Mouse (Mus musculus): ENCODE results near the gene Hist1h4n.

Hist1h4n gene

GRCm38 (mm10) chr13:21795584-21795983, 36.4 kb downstream of the Hist1h4n start:
- DNase-seq (ENCODE audit: low read depth, low spot score): peak; percentile 73

DNA sequence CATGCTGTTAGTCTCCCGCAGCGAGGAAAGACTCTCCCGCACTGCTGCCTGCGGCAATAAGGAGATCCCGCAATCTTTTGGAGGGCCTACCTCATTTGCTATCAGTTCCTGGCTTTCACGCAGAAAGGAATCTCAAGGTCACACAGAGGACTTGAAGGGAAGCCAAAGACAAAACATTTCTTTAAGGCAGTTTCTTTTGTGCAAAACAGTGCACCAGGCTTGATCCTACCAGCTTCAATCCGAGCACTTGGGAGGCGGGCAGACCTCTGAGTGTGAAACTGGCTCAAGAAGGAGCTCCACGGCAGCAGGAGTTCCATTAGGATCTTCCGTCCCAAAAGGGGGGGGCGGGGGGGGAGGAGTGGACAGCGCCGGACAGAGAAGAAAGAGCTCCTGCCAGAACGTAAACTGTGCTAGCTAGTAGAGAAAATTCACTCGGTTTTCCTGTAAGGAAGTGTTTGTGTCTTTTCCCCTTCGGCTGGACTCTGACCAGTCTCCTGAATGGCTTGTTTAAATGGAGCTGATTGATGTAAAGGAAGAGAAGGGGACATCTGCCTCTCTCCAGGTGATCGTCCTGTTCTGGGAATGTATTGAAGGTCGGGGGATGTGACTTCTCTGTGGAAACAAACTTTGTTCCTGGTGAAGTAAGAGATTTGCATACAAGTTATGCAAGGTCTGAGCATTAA, 41.3 kb downstream of the Hist1h4n start:
- DNase-seq (ENCODE audit: low read depth, low spot score): peak; percentile 85

- DNase-seq (ENCODE audit: low read depth, low spot score): no peak
These were observed 42.1 kb downstream of the Hist1h4n start for GRCm38 (mm10) chr13:21789925-21790324.

- DNase-seq (ENCODE audit: low read depth, low spot score): peak; percentile 60
These were observed 44.0 kb downstream of the Hist1h4n start for GRCm38 (mm10) chr13:21787760-21788593.

DNA sequence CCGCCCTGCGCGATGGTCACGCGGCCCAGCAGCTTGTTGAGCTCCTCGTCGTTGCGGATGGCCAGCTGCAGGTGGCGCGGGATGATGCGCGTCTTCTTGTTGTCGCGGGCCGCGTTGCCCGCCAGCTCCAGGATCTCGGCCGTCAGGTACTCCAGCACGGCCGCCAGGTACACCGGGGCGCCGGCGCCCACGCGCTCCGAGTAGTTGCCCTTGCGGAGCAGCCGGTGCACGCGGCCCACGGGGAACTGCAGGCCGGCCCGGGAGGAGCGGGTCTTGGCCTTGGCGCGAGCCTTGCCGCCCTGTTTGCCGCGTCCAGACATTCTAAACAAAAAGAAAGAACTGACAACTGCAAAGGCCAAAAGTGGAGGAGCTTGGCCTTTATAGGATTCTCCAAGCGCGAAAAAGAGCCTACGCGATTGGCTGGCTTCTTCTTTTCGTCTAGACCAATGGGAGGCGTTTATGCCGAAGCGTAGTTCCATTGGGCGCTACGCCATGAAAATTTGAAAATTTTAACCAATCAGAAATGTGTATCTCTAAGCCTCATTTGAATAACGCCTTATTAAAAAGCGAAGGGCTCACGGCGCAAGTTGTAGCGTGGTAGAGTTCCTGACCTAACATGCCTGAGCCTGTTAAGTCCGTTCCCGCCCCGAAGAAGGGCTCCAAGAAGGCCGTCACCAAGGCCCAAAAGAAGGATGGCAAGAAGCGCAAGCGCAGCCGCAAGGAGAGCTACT, 44.9 kb downstream of the Hist1h4n start, which contains the start of the genes Hist1h2an and Hist1h2bp:
TSS of gene Hist1h2an (minus strand) at position 320 of the 731 bp plus-strand sequence.
TSS of gene Hist1h2bp (plus strand) at position 563 of the 731 bp plus-strand sequence.
- DNase-seq (ENCODE audit: low read depth, low spot score): peak; percentile 98

GRCm38 (mm10) chr13:21786189-21786898, 45.7 kb downstream of the Hist1h4n start:
- peak; percentile 68 for DNase-seq (ENCODE audit: low read depth, low spot score)

GRCm38 (mm10) chr13:21784311-21784710, 47.7 kb downstream of the Hist1h4n start:
- DNase-seq (ENCODE audit: low read depth, low spot score): no peak

DNA sequence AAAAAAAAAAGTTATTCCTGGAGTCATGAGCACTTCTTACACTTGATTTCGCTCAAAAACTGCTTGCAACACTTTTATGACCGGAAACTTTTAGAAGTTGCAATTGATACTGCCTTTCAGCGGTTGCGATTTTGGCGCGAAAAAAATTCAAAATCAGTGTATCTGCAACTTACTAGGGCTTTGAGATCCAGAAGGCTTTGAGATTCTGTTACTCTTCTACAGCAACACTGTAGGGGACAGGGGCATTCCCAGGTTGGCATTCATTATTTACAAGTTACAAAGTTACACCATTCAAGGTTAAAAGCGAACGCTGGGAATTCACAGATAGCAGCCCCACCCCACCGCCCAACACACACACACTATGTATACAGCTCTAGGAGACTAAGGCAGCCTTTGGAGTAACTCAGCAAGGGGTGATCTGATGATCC, 48.2 kb downstream of the Hist1h4n start:
- DNase-seq (ENCODE audit: low read depth, low spot score): peak; percentile 87

DNA sequence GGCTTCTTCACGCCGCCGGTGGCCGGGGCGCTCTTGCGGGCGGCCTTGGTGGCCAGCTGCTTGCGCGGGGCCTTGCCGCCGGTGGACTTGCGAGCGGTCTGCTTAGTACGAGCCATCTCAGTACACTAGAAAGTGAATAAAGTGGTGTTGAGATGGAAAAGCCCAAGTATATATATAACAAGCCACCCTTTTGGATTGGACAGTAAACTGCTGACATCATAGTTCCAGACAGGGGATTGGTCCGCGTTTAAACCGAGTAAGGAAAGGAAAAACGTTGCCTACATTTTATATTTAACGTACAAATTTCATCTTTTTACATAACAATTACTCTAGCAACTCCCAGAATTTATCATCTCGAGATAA, 48.8 kb downstream of the Hist1h4n start, which contains the start of gene Hist1h3i:
TSS of gene Hist1h3i (minus strand) at position 116 of the 363 bp plus-strand sequence.
- peak; percentile 94 for DNase-seq (ENCODE audit: low read depth, low spot score)

DNA sequence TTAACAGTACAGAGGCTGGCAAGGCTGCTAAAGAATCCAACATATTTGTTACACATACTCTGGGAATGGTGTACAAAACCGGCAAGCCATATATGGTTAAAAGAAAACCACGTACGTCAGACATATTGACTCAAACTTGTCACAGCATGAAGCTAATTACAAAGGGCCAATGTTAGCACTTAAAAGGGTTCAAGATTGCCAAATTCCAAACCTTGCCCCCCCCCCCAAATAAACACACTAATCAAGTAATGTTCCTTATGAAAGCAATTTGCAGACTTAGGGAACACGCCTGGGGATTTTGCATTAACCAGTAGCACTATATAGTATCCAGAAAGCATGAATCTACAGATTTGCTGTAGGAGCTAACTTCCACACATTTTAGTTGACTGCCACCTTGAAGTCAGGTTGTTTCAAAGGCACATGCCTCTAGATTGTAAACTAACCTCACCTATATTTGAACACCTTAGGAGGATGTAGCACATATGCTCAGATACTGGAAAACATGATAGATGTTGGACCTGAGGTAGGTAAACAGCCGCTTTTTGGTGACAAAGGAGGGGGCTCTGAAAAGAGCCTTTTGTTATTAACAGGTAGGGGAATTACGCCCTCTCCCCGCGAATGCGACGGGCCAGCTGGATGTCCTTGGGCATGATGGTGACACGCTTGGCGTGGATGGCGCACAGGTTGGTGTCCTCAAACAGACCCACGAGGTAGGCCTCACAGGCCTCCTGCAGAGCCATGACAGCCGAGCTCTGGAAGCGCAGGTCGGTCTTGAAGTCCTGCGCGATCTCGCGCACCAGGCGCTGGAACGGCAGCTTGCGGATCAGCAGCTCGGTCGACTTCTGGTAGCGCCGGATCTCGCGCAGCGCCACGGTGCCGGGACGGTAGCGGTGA, 49.4 kb downstream of the Hist1h4n start:
- peak; percentile 86 for DNase-seq (ENCODE audit: low read depth, low spot score)

All from ES-CJ7 (cell line).